Mouse (Mus musculus): ENCODE results near the gene Trhr2.
"Not testable (repeated sequence)": the region's sequence is repeated elsewhere in the genome, so short reads cannot be mapped to it uniquely, and the experiment has no call there.

Trhr2 gene

GRCm38 (mm10) chr8:122332753-122333506, 27.6 kb downstream of the Trhr2 start:
- peak; percentile 73 for DNase-seq (ENCODE audit: low spot score)

GRCm38 (mm10) chr8:122331134-122331523, 29.4 kb downstream of the Trhr2 start:
- no peak for DNase-seq (ENCODE audit: low spot score)

- DNase-seq (ENCODE audit: low spot score) = no peak
Observed at GRCm38 (mm10) chr8:122330446-122331133, 30.0 kb downstream of the Trhr2 start.

- no peak for DNase-seq (ENCODE audit: low spot score)
Observed at GRCm38 (mm10) chr8:122329553-122330239, 30.9 kb downstream of the Trhr2 start.

GRCm38 (mm10) chr8:122329072-122329471, 31.5 kb downstream of the Trhr2 start:
- no peak for DNase-seq (ENCODE audit: low spot score)

GRCm38 (mm10) chr8:122326114-122326542, 34.4 kb downstream of the Trhr2 start:
- no peak for DNase-seq (ENCODE audit: low spot score)

- DNase-seq (ENCODE audit: low spot score) = no peak
Observed at GRCm38 (mm10) chr8:122325196-122325595, 35.4 kb downstream of the Trhr2 start.

GRCm38 (mm10) chr8:122323951-122324402, 36.6 kb downstream of the Trhr2 start:
- DNase-seq (ENCODE audit: low spot score) = not testable (repeated sequence)

GRCm38 (mm10) chr8:122322792-122323191, 37.8 kb downstream of the Trhr2 start:
- no peak for DNase-seq (ENCODE audit: low spot score)

GRCm38 (mm10) chr8:122322126-122322525, 38.4 kb downstream of the Trhr2 start:
- DNase-seq (ENCODE audit: low spot score) = no peak

GRCm38 (mm10) chr8:122321455-122321921, 39.1 kb downstream of the Trhr2 start:
- no peak for DNase-seq (ENCODE audit: low spot score)

GRCm38 (mm10) chr8:122320541-122320940, 40.0 kb downstream of the Trhr2 start:
- DNase-seq (ENCODE audit: low spot score) = no peak

- DNase-seq (ENCODE audit: low spot score) = no peak
Observed at GRCm38 (mm10) chr8:122319708-122320075, 40.9 kb downstream of the Trhr2 start.

- no peak for DNase-seq (ENCODE audit: low spot score)
Observed at GRCm38 (mm10) chr8:122319045-122319707, 41.4 kb downstream of the Trhr2 start.

GRCm38 (mm10) chr8:122317918-122318475, 42.5 kb downstream of the Trhr2 start:
- no peak for DNase-seq (ENCODE audit: low spot score)

GRCm38 (mm10) chr8:122316402-122316801, 44.1 kb downstream of the Trhr2 start:
- no peak for DNase-seq (ENCODE audit: low spot score)

- DNase-seq (ENCODE audit: low spot score) = no peak
Observed at GRCm38 (mm10) chr8:122314899-122315496, 45.5 kb downstream of the Trhr2 start.

GRCm38 (mm10) chr8:122313310-122313709, 47.2 kb downstream of the Trhr2 start:
- no peak for DNase-seq (ENCODE audit: low spot score)

- DNase-seq (ENCODE audit: low spot score) = no peak
Observed at GRCm38 (mm10) chr8:122312553-122312952, 48.0 kb downstream of the Trhr2 start.

- no peak for DNase-seq (ENCODE audit: low spot score)
Observed at GRCm38 (mm10) chr8:122311115-122311514, 49.4 kb downstream of the Trhr2 start.

GRCm38 (mm10) chr8:122309272-122309671, 51.3 kb downstream of the Trhr2 start:
- DNase-seq (ENCODE audit: low spot score) = no peak
